In genomic region chr9:96029886-96030285, GRCm38 (mm10) we compare ENCODE assay signal across 35 mouse cellular contexts.
"Had no signal": no experiment of that assay in that cellular context is flagged by ENCODE, and none has a peak within 500 bp of the region (broad histone marks: within the 10 kb centered on the region; RNA-seq: fewer than 3 reads in every experiment).

No protein-coding gene starts in this region.

- H3K27ac ChIP-seq: heart, embryonic 10.5 days; heart, embryonic 13.5 days; heart, embryonic 15.5 days; hindbrain, embryonic 10.5 days; hindbrain, embryonic 12.5 days; hindbrain, embryonic 13.5 days; hindbrain, embryonic 14.5 days; hindbrain, embryonic 15.5 days; hindbrain, postnatal 0 days; intestine, embryonic 15.5 days; kidney, embryonic 15.5 days; kidney, postnatal 0 days; layer of hippocampus, adult 2 months; left cerebral cortex, adult 2 months had no signal

- H3K9me3 ChIP-seq: heart, embryonic 10.5 days; heart, embryonic 12.5 days; heart, embryonic 13.5 days; heart, embryonic 15.5 days; hindbrain, embryonic 10.5 days; hindbrain, embryonic 12.5 days; hindbrain, embryonic 13.5 days; hindbrain, embryonic 15.5 days; intestine, embryonic 15.5 days; kidney, embryonic 15.5 days had no signal

- DNase-seq: heart, postnatal 10 days; heart, postnatal 14 days; heart, postnatal 36 days; heart, postnatal 4 days; kidney, adult 11 months; kidney, adult 18-20 months; kidney, adult 2 months; kidney, adult 8-10 months; kidney, adult 9 months; kidney, postnatal 10 days; kidney, postnatal 14 days; kidney, postnatal 25 days; kidney, postnatal 36 days; kidney, postnatal 4 days; layer of hippocampus, adult 9-11 months; layer of hippocampus, postnatal 36 days had no signal

- H3K4me3 ChIP-seq: heart, embryonic 10.5 days; heart, embryonic 12.5 days; heart, embryonic 13.5 days; heart, embryonic 15.5 days; hindbrain, embryonic 10.5 days; hindbrain, embryonic 12.5 days; hindbrain, embryonic 13.5 days; hindbrain, embryonic 15.5 days; intestine, embryonic 15.5 days; kidney, embryonic 15.5 days; layer of hippocampus, adult 2 months; left cerebral cortex, adult 2 months had no signal

- H3K27me3 ChIP-seq: heart, embryonic 12.5 days; heart, embryonic 13.5 days; heart, embryonic 15.5 days; hindbrain, embryonic 12.5 days; hindbrain, embryonic 13.5 days; hindbrain, embryonic 15.5 days; intestine, embryonic 15.5 days; kidney, embryonic 15.5 days had no signal

- H3K9ac ChIP-seq: heart, embryonic 12.5 days; heart, embryonic 13.5 days; heart, embryonic 15.5 days; hindbrain, embryonic 12.5 days; hindbrain, embryonic 13.5 days; hindbrain, embryonic 14.5 days; hindbrain, embryonic 15.5 days; intestine, embryonic 15.5 days; kidney, embryonic 15.5 days had no signal

- H3K4me1 ChIP-seq: heart, embryonic 10.5 days; heart, embryonic 12.5 days; heart, embryonic 13.5 days; heart, embryonic 15.5 days; hindbrain, embryonic 10.5 days; hindbrain, embryonic 12.5 days; hindbrain, embryonic 13.5 days; hindbrain, embryonic 15.5 days; intestine, embryonic 15.5 days; kidney, embryonic 15.5 days had no signal

- ATAC-seq: hindbrain, embryonic 16.5 days; hindbrain, postnatal 0 days; inflammation-experienced regulatory T-cells, adult 6 months; intestine, embryonic 15.5 days; intestine, embryonic 16.5 days; intestine, postnatal 0 days had no signal

- H3K4me2 ChIP-seq: heart, embryonic 12.5 days; heart, embryonic 13.5 days; heart, embryonic 15.5 days; hindbrain, embryonic 12.5 days; hindbrain, embryonic 13.5 days; hindbrain, embryonic 14.5 days; hindbrain, embryonic 15.5 days; intestine, embryonic 15.5 days; kidney, embryonic 15.5 days had no signal
